Mouse (Mus musculus): ENCODE measurements at regions not wholly inside any gene's neighbourhood (a gene's known extent, or its start where the extent isn't known, plus 50 kb on each side); places are given as distances from the start of the nearest gene placed in this dataset.

DNA sequence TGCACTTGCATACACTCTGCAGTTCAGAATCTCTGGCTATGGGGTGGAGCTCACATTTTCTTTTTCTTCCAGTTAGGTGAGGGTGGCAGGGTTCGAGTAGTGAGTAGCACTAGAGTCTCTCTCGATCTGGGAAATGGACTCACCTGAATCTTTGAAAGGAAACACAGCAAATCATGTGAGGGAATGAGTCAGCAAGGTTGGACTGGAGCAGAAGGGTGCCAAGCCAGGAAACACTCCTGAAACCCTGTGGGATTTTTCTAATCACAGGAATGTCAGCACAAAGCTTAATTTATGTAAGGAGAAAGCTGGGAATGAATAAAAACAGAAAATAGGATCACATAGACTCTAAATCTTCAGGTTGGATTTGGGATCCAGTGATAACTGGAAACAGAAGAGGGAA, 282.1 kb downstream of the Slc30a10 start:
- Histone ChIP-seq H3K4me3 (no peak overlapping the region), H3K4me1 (peaks cover 9% of the 10 kb centered on the region), H3K36me3 (no peaks in the 10 kb centered on the region), H3K9me3 (no peaks in the 10 kb centered on the region), H3K9ac (replicated peaks) (no peak overlapping the region), H3K4me2 (replicated peaks) (no peak overlapping the region), H3K27ac (replicated peaks) (no peak overlapping the region), H3K27me3 (no peaks in the 10 kb centered on the region)
- no peak for ATAC-seq (replicated peaks)
- WGBS, result 71% methylated on average over 2 of the region's 2 CpGs

DNA sequence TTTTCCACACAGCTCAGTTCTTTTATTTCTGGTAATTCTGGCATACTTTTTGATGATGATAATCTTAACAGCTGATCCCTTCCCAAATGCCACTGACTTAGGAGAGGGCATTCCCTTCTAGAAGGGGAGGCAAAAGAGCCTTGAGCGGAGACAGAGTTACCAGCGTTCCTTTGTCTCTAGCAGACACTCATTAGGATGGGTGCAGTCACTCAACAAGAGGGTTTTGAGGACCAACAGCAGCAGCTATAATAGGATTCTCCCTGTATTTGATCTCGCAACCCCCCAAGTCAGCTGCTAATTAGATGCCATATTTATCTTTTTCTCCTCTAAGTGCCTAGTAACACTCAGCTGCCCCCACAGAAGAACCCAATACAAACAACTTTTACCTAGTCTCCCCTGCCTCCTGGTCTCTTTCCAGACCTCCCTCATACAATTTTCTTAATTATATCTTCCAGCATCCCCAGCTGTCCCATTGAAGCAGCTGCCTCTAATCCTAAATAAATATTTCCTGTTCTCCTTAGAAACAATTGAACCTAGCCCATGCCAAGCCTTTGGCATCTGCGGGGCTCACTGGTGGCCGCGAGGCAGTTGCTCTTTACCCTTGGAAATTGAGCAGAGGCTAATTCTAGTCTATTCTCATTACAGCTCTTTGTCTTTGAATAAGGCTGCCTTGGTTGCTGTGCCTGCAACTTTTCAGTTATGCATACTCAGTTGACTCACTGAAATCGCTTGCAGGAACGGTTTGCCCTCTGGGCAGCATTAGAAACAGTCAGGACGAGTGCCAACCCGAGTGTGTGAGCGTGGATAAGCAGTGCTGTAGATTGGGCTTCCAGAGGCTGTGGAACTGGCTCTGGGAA, 286.6 kb downstream of the Slc30a10 start:
- H3K4me3 ChIP-seq, result no peak overlapping the region
- no peaks in the 10 kb centered on the region for H3K36me3 ChIP-seq
- 9% methylated on average over 11 of the region's 11 CpGs for WGBS
- peaks cover 9% of the 10 kb centered on the region for H3K4me1 ChIP-seq
- peak overlapping the region; percentile 16 for H3K27ac ChIP-seq (replicated peaks)
- H3K9me3 ChIP-seq, result no peaks in the 10 kb centered on the region
- peak; percentile 86 for ATAC-seq (replicated peaks)
- H3K9ac ChIP-seq (replicated peaks), result no peak overlapping the region
- H3K27me3 ChIP-seq, result no peaks in the 10 kb centered on the region
- H3K4me2 ChIP-seq (replicated peaks), result no peak overlapping the region

DNA sequence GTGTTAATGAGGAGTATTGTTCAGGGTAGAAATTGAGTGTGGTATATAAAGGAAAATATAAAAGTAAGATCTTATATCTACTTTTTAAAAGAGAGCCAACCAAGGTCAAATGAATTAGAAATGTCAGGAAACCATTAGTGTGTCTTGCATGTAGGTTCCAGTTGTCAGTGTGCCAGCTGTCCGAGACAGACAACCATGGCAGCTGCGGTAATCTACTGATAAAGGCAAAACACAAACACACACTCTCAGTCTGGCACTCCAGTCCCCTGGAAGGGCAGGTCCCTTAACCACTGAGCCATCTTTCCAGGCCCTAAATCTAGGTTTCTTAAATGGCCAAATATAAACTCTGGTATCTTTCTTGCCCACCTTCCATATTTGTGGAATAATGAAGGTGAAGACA, 294.6 kb downstream of the Slc30a10 start:
- WGBS, result 64% methylated on average over 2 of the region's 2 CpGs
- ATAC-seq (replicated peaks), result no peak
- H3K4me2 ChIP-seq (replicated peaks), result no peak overlapping the region
- H3K4me3 ChIP-seq, result no peak overlapping the region
- H3K9ac ChIP-seq (replicated peaks), result no peak overlapping the region
- H3K9me3 ChIP-seq, result no peaks in the 10 kb centered on the region
- H3K27me3 ChIP-seq, result no peaks in the 10 kb centered on the region
- no peak overlapping the region for H3K27ac ChIP-seq (replicated peaks)
- H3K4me1 ChIP-seq, result no peaks in the 10 kb centered on the region
- H3K36me3 ChIP-seq, result no peaks in the 10 kb centered on the region

DNA sequence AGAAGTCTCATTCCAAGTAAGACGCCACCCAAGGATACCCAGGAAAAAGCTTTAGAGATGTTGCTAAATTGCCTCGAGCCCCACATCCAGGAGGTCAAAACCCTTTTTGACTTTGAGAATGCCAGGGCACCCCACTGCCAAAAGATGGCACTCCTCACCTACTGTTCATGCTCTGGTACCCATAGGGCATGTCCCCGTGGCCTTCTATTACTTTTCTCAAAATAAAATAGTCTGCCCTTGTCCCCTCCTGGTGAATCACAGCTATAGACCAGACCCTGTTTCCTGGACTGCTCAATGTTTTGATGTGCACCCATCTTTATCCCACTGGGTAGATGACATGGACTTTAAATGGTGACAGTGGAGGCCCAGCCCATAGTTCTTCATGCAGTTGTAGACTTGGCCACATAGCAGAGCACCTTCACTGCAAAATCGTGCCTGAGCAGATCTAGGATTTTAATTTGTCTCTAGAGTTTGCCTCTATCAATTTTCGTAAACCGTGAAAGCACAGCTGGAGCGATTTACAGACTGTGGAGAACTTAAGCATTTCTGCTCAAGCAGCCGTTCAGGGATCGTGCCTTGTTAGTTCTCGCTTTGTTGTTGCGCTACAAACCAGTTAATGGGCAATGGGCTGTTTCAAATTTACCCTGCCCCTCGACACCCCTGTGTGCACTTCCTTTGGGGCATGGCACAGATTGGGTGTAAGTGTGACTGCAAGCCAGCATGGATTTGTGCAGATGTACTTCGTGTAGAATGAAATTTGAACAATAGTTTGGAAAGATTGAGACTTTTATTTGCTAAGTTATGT, 300.0 kb downstream of the Slc30a10 start:
- ATAC-seq (replicated peaks), result no peak
- Histone ChIP-seq H3K9me3 (no peaks in the 10 kb centered on the region), H3K27me3 (no peaks in the 10 kb centered on the region), H3K9ac (replicated peaks) (no peak overlapping the region), H3K4me3 (no peak overlapping the region), H3K4me1 (no peaks in the 10 kb centered on the region), H3K36me3 (no peaks in the 10 kb centered on the region), H3K27ac (replicated peaks) (no peak overlapping the region), H3K4me2 (replicated peaks) (no peak overlapping the region)
- 75% methylated on average over 13 of the region's 13 CpGs for WGBS

DNA sequence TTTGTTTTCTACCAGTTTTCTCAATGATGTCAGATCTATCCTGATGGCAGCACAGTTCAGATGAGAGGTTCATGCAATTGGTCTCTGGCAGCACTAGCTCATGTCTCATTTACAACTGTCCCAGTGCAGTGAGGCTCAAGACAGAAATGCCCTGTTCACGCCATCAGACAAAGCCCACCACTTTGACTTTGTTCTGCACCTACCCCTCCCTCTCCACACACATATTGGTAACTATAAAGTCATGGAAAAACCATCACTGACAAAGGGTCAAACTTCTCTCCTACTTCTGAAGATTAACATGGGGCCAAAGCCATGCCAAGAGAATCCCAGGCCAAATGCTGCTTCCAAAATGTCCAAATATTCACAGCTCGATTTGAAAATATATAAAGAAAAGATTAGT, 302.7 kb downstream of the Slc30a10 start:
- ATAC-seq (replicated peaks), result no peak
- Histone ChIP-seq H3K36me3 (no peaks in the 10 kb centered on the region), H3K9ac (replicated peaks) (no peak overlapping the region), H3K27ac (replicated peaks) (no peak overlapping the region), H3K4me2 (replicated peaks) (no peak overlapping the region), H3K9me3 (no peaks in the 10 kb centered on the region), H3K4me3 (no peak overlapping the region), H3K27me3 (no peaks in the 10 kb centered on the region), H3K4me1 (no peaks in the 10 kb centered on the region)
- 78% methylated on average over 2 of the region's 2 CpGs for WGBS

DNA sequence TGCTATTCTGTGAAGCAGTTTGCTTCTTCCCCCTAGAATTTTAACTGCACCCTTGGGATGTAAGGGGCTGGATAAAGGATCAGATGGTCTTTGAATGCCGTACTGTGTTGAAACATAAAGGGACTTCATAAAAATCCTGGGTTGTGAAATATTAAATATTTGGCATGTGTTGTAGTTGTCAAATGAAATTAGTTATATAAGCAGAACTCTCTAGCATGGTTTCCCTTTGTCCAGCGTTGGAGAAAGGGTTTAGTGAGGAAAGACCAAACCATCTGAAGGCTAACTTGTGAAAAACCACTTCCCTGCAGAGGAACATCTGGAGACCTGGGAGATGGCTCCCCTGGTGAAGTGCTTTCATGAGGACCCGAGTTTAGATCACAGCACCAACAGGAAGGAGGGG, 319.6 kb downstream of the Slc30a10 start:
- H3K27ac ChIP-seq (replicated peaks), result no peak overlapping the region
- 69% methylated on average over 3 of the region's 3 CpGs for WGBS
- H3K9me3 ChIP-seq, result no peaks in the 10 kb centered on the region
- no peak for ATAC-seq (replicated peaks)
- H3K4me3 ChIP-seq, result no peak overlapping the region
- no peak overlapping the region for H3K4me2 ChIP-seq (replicated peaks)
- H3K4me1 ChIP-seq, result no peaks in the 10 kb centered on the region
- H3K9ac ChIP-seq (replicated peaks), result no peak overlapping the region
- no peaks in the 10 kb centered on the region for H3K27me3 ChIP-seq
- no peaks in the 10 kb centered on the region for H3K36me3 ChIP-seq

DNA sequence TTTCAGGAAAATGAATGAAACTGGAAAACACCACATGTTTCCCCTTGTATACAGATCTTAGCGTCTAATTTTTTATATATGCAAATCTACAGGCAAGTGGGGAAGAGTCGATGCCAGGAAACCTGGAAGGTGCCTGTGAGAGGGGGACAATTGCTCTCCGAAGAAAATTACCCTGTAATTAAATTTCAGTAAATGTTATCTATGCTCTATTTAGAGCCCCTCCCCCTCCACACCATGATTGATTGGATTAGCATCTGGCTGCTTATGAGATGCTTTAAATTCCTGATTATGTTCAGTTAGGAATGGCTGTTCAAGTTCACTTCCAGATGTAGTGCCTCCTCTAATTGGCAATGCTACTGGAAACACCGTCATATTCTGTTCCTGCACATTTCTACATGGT, 325.0 kb downstream of the Slc30a10 start:
- H3K27me3 ChIP-seq, result no peaks in the 10 kb centered on the region
- no peak for ATAC-seq (replicated peaks)
- H3K36me3 ChIP-seq, result no peaks in the 10 kb centered on the region
- WGBS, result 64% methylated on average over 4 of the region's 4 CpGs
- H3K9me3 ChIP-seq, result no peaks in the 10 kb centered on the region
- H3K4me1 ChIP-seq, result no peaks in the 10 kb centered on the region
- no peak overlapping the region for H3K27ac ChIP-seq (replicated peaks)
- no peak overlapping the region for H3K4me3 ChIP-seq
- H3K4me2 ChIP-seq (replicated peaks), result no peak overlapping the region
- no peak overlapping the region for H3K9ac ChIP-seq (replicated peaks)

DNA sequence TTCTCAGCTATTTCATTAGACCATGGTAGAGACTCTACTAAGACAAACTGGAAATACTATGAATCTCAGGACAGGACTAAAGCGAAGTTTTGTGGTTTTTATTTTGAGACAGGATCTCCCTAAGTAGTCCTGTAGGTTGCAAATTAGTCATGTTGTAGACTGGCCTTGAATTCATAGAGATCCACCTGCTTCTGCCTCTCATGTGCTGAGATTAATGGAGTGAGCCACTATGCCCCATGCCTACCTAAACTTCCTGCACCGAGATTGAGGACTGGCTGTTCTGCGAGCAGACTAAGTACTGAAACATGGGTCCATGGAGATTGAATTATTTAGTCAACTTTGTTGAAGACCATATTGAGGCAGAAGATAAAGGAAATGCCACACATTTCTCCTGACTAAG, 315.0 kb downstream of the Lyplal1 start:
- no peak for ATAC-seq (replicated peaks)
- Histone ChIP-seq H3K9me3 (no peaks in the 10 kb centered on the region), H3K4me1 (no peaks in the 10 kb centered on the region), H3K4me3 (no peak overlapping the region), H3K27me3 (no peaks in the 10 kb centered on the region), H3K4me2 (replicated peaks) (no peak overlapping the region), H3K9ac (replicated peaks) (no peak overlapping the region), H3K27ac (replicated peaks) (no peak overlapping the region), H3K36me3 (no peaks in the 10 kb centered on the region)
- WGBS, result 97% methylated on average over 3 of the region's 3 CpGs

DNA sequence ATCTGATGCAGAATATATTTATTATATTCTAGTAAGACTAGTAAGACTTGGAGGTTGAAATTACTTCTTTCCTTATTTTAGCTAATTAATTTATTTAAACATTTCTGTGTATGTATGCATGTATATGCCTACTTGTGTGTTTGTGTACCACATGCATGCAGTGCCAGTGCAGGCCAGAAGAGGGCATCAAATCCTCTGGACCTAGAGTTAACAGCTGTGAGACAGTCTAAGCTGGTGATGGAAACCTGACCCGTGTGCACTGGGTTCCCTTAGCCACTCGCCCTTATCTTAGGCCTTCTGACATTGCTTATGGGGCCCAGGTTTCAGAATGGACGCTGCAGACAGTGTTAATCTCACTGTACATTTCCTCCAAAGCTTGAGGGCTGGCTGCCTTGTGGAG, 302.2 kb downstream of the Lyplal1 start:
- 91% methylated on average over 3 of the region's 3 CpGs for WGBS
- Histone ChIP-seq H3K9ac (replicated peaks) (no peak overlapping the region), H3K9me3 (no peaks in the 10 kb centered on the region), H3K36me3 (no peaks in the 10 kb centered on the region), H3K4me1 (no peaks in the 10 kb centered on the region), H3K4me3 (no peak overlapping the region), H3K27me3 (no peaks in the 10 kb centered on the region), H3K27ac (replicated peaks) (no peak overlapping the region), H3K4me2 (replicated peaks) (no peak overlapping the region)
- ATAC-seq (replicated peaks), result no peak

DNA sequence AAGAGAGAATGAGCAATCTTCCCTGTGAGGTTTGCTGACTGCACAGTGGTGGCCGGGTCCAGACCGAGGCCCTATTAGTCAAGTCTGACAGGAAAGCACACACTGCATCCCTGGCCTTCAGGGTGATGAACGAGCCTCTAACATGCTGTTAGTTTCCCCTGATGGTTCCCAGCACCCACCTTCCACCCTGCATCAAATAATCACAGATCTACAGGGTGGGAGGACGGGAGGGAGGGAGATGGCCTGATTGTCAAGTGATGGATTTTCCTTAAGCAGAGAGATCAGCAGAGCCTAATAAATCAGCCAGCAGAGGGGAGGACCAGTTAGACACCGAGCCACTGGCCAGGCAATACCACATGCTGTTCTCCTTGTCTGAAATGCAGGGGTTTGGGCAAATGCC, 298.1 kb downstream of the Lyplal1 start:
- Histone ChIP-seq H3K9me3 (no peaks in the 10 kb centered on the region), H3K4me3 (no peak overlapping the region), H3K27ac (replicated peaks) (no peak overlapping the region), H3K36me3 (no peaks in the 10 kb centered on the region), H3K4me2 (replicated peaks) (no peak overlapping the region), H3K4me1 (no peaks in the 10 kb centered on the region), H3K27me3 (no peaks in the 10 kb centered on the region), H3K9ac (replicated peaks) (no peak overlapping the region)
- ATAC-seq (replicated peaks), result no peak
- WGBS, result 36% methylated on average over 5 of the region's 5 CpGs

DNA sequence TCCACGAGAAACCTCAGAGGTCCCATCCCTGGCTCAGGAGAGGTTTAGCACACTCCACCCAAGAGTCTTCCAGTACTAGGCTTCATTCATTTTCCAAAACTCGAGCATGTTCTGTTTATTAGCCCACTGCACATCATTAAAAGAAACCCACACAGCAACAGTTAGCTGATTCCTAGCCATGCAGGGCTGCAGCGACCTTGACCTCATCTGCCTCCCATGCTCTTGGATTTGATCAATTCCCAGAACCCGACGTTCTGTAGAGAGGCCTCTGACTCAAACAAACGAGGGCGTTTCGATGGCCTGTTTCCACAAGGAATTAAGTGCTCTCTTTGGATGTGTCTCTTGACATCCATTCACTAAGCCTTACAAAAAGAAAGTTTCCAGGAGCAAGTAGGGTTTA, 294.9 kb downstream of the Lyplal1 start:
- H3K9me3 ChIP-seq, result no peaks in the 10 kb centered on the region
- H3K4me3 ChIP-seq, result no peak overlapping the region
- 55% methylated on average over 8 of the region's 8 CpGs for WGBS
- H3K4me2 ChIP-seq (replicated peaks), result no peak overlapping the region
- H3K27me3 ChIP-seq, result no peaks in the 10 kb centered on the region
- H3K4me1 ChIP-seq, result no peaks in the 10 kb centered on the region
- H3K36me3 ChIP-seq, result no peaks in the 10 kb centered on the region
- no peak overlapping the region for H3K27ac ChIP-seq (replicated peaks)
- ATAC-seq (replicated peaks), result no peak
- H3K9ac ChIP-seq (replicated peaks), result no peak overlapping the region

DNA sequence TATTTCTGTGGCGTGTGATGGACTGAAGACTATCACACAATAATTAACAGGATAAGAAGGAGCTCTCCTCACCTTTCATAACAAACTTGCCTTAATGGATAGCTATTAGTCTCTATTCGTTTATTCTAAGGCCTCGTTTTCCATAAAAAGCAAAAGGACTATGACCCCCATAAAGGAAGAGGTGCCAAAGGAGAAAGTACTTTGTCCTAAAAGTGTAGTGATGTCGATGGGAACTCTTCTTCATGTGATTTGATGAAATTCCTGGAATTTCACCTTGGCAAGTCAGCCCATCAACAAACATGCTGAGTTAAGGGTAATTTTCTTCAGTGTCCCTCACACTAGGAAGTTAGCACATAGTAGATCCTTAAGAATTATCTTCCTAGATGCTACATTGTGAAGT, 293.9 kb downstream of the Lyplal1 start:
- WGBS, result 78% methylated on average over 4 of the region's 4 CpGs
- Histone ChIP-seq H3K4me1 (no peaks in the 10 kb centered on the region), H3K27ac (replicated peaks) (no peak overlapping the region), H3K36me3 (no peaks in the 10 kb centered on the region), H3K27me3 (no peaks in the 10 kb centered on the region), H3K9me3 (no peaks in the 10 kb centered on the region), H3K4me2 (replicated peaks) (no peak overlapping the region), H3K9ac (replicated peaks) (no peak overlapping the region), H3K4me3 (no peak overlapping the region)
- no peak for ATAC-seq (replicated peaks)
